Mouse (Mus musculus) mouse trophoblast stem cell (cell line): ENCODE results near the gene Abca8b.
"Not testable (repeated sequence)": the region's sequence is repeated elsewhere in the genome, so short reads cannot be mapped to it uniquely, and the experiment has no call there.

Experiments used
- in situ Hi-C, 2 experiments: fragments of 300-500 bp; cut with MseI, MboI; formaldehyde crosslinking; loops; 2 replicates in 1 of 2; 3 replicates in 1 of 2; pipeline ENCODE4 v1.15.1; 2025

Gene Abca8b

DNA sequence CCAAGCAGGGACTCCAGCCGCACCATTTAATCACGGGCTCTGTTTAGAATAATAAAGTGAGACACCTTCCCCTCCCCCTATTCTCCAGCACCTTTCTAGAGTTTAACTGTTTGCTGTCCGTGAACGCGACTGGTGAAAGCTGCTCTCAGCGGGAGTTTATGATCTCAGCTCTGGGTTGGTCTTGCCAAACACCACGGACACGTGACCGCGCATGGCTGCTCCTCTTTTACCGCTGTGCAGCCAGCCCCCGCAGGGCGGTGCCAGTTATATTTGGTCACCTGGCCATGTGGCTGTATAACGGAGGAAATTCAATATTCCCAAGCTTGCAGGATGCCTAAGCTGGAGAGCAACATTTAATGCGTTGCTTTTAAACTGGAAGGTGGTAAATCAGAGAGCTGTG lies at the start of gene Abca8b:
Gene Abca8b (minus strand): TSS at position 222 of the 400 bp plus-strand sequence.
- in situ Hi-C loops, result no loop called here

DNA sequence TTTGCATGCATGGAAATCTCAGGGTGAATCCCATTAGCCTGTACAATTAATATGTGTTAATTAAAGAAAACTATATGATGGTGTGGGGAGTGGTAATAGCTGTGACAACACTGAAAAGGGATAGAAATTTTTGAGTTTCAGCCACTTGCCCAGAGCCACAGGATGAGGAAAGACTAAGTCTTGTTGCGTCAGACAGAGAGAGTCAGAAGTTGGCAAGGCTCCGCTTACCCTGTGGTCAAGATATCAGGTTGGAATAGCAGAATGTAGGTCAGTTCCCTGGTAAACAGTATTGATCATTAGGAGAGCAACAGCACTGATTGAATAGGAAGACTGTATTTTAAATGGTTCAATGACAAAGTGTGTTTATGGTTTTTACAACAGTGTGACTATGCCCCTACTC lies 42.1 kb upstream of the Abca8b start:
- in situ Hi-C loops, result no loop called here

DNA sequence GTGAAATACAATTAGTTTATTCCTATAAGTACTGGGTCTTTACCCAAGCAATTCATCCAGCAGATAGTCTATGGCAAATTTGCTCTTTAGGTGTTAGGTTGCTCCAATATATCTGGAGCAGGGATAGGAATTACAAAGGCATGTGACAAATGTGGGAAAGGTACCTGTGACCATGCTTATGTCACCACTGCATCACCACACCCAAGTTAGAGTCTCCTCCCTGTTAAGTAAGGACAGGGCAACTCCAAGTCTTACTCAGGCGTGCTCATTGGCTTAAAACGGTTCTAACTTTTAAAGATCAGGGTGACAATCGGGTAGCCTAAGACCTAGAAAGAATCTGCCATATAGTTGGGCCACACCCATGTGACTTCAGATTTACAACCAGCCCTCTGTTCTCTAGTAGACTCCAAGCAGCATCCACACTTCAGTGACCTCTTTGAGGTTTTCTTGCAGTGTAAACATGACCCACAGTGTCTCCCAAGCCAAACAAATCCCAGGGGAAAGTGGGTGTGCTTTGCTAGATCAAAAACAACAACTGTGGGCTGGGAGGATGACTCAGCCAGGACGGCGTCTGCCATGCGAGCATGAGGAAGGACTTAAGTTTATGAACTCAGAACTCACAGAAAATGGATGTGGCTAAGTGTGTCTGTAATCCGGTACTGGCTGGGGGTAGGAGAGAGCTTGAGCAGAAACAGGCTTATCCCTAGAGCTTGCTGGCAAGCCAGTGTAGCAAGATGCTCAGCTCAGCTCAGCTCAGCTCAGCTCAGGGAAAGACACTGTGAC lies 33.5 kb upstream of the Abca8b start:
- in situ Hi-C loops, result no loop called here

DNA sequence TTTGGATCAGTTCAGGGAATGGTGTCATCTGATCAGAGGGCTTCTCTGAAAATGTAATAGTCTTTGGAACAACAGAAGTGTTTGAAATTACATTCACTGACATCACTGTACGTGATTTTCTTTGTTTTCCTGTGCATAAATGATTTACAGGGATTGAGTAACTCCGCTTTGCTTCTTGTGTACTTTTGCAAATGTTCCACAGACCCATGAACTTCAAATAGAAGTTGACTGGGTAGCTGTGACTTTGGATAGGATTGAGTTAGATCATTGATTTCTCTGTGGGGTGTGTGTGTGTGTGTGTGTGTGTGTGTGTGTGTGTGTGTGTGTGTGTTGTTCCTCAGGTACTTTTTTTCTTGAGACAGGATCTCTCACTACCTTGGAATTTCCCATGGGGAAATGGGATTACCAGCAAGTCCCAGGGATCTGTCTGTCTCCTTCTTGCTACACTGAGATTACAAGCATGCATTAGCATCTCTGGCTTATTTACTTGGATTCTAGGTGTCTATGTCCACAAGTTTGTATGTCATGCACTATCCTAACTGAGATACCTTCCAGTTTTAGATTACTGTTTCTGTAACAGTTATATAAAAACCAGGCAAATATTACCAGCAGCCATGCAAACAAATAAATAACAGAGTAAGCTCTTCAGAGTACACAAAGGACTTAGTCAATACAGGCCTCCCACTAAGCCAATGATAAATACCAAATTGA lies 15.3 kb upstream of the Abca8b start:
- in situ Hi-C loops, result no loop called here

DNA sequence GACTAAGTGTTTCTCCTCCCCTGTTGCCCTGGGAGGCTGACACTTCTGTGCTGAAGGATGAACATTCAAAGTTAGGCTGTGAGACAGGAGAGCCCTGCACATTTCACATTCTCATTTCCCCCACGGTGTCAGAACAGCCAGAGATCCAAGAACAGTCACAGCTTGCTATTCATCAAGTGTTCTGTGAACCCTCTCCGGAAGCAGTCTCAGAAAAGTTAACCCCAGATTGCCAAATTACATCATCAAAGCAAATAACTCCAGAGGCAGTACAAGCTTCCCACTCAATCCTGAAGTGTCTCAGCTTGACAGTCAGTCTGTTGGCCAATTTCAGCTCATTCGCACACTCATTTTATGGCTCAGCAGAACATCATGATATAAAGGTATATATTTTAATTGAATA lies 632 bp downstream of the Abca8b start:
- in situ Hi-C loops, result no loop called here

DNA sequence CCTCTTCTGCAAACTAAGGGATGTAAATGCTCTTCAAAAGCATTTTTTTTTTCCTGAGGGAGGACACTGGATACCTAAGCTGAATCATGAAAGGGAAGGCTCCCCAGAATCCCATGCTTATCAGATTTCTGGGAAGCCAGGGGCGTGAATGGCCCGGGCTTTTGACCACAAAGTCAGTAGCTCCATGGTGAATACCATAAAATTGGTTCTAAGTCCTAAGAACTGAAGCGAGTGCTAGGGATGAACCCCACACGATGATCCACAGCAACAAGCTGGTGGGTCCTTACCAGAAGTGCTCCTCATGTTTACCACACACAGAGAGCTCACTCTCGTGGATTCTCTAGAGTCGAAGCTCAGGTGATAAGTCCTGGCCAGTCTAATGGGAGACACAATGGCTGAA lies 1.6 kb downstream of the Abca8b start:
- in situ Hi-C loops, result no loop called here

DNA sequence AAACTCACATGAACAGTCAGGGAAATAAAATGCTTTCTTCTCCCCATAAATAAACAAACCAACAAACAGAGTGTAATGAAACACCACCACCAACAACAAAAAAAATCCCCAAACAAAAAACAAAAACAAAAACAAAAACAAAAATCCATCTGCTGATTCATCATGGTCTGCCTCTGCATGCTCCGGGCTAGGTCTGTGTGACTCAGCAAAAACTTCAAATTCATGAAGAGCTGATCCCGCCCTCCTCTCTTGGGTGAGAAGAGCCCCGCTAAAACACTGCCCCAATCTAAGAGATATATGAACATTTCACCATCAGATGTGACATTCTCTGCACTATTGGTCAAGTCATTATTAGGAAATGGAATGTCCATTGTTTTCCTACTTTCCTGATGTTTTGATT lies 4.4 kb downstream of the Abca8b start:
- in situ Hi-C loops, result no loop called here

DNA sequence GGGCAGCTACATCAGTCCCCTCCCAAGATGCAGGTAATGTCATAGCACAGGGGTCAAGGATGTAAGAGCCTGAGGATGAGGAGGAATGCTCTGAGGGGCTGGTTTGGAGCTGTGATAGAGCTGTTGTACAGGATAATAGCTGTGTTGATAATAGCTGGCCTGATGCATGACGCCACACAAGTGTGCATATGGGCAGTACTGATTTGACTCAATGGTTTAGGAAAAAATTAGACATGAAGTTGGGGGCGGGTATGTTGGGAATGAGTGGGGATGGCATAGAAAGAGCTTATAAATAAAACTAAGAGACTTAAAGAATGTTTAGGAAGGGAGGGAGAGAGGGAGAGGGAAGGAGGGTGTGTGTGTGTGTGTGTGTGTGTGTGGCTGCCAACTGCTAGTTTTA lies 5.4 kb downstream of the Abca8b start:
- in situ Hi-C loops, result no loop called here

DNA sequence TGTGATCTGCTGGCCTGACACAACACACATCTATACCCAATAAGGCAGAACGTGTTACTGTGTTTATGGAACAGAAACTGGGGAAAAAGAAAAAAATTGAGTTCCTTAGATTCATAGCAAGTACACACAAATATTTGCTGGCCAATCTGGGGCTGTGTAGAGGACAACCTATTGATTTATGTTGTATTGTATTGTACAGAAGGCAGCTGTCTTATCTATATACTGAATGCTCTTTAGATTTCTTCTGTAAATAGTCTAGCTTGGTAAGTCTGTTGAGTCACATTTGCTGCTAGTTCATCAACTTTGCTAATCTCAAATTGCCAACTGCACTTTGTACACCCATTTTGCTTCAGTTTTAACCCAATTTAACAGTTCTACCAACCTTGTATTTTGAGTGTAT lies 7.5 kb downstream of the Abca8b start:
- in situ Hi-C loops, result no loop called here

DNA sequence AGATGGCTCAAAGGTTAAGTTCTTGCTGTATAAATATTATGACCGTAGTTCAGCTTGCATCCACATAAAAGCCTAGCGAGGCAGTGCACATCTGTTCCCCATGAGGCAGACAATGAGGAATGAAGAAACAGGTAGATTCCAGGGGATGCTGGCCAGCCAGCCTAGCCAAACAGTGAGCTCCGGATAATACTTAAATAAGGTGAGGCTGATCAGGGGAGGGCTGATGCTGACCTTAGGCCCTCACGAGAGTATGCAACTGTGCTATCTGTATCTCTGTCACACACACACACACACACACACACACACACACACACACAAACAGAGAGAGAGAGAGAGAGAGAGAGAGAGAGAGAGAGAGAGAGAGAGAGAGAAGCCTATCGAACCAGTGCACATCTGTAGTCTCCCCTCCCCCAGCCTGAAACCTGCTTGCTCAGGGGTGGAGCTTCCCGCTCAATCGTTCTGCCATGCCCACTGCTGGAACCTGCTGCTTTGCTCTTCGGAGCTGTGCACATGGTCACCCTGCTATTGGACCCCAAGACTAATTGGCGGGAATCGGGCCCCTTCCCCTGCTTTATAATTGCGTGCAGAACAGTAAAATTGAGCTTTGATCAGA lies 8.1 kb downstream of the Abca8b start:
- in situ Hi-C loops, result not testable (repeated sequence)

DNA sequence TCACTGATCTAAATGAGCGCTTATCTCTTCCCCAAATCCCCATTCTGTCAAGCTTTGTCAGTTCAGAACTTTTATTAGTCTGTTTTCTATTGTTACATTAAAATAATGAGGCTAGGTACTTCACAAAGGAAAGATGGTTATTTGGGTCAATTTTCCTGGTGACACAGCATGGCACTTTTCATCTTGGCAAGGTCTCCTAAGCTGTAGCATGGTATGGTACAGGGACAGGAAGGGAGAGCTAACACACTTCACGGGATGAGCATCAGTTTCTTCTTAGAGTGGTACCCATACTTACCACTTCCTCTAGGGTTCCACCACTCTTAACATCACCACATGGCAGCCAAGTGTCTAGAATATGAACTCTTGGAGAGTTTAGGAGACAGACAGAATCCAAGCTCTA lies 13.8 kb downstream of the Abca8b start:
- in situ Hi-C loops, result no loop called here

DNA sequence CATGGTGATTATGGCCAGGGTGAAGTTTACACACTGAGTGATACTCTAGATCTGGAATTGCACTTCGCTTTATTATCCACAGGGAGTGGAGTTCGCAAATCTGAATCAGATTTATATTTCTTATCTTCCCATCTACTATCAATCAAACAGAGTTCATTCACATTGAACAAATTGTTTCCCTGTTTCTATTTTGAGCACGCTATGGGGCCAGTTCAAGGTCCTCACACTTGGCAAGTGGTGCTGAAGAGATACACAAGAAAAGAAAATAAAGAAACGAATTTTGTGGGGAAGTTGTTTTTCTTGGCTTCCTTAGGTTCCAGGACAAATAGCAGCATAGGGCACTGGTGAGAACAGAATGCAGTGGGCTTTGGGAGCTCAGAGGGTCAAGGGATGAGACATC lies 25.1 kb downstream of the Abca8b start:
- in situ Hi-C loops, result no loop called here

DNA sequence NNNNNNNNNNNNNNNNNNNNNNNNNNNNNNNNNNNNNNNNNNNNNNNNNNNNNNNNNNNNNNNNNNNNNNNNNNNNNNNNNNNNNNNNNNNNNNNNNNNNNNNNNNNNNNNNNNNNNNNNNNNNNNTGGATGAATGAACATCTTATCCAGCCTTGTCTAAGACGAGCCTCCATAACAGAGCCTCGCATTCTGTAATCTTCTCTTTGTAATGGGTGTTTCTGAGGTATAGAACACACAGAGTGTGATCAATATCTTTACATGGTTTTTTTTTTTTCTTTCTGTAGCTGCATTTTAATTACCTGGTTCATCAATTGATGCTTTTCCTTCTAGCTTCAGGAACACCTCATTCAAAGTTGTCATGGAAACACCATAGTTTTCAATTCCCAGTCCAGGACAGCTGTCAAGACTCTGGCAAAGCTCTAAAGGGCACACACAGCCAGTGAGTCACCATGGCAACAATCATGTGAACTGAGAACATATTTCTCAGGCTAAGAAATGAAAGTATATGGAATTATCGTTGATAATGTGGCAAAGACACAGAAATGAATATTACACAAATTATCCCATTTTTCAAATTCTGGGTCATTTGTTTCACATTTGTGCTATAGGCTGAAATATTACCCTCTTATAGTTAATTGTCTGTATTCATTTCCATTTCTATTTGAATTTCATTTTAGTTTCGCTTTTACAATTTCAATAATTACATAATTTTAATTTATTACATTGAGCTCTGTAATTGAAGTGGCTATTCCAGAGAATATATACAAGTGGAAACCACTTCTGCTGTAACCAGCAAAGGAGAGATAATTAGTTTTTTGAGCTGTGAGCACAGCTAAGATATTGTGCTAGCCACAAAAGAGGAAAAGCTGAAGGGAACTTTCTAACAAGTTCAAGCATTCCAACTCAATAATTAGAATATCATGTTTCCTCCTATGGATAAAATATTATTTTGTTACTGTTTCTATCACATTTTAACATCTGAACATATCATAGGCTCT lies 33.9 kb downstream of the Abca8b start:
- in situ Hi-C loops, result no loop called here

DNA sequence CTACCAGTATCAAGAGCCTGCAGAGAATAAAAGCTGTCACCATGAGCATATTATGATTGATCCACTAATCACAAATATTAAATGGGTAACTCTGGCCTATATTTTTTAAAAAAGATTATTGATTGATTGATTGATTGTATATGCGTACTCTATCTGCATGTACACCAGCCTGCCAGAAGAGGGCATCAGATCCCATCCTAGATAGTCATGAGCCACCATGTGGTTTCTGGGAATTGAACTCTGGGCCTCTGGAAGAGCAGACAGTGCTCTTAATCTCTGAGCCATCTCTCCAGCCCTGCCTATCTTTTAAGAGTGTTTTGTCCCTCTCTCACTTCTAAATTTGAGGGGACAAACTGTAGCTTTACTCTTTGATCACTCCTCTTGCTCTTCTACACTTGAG lies 40.5 kb downstream of the Abca8b start:
- in situ Hi-C loops, result loop anchor here (5.0 to 10.0 kb wide), 2 partner anchors 310 to 312 kb away; no protein-coding TSS in a partner anchor

DNA sequence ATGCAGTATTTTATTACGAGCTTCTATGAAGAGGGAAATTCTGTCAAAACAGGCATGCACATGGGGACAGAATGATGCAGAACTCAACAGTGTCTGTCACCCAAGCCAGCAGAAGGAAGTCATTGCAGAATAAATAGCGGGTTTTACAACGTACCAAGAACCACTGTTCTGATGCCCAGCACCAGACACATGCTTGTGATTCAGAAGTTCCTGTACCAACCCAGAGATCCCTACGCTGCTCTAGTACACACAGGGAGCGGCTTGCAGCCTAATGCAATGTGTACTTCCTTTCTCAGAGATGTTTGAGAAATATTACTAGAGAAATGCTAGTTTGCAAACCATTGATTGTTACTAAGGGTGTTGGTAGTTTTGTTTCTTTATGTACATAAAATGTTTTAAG lies 58.7 kb downstream of the Abca8b start:
- in situ Hi-C loops, result no loop called here

DNA sequence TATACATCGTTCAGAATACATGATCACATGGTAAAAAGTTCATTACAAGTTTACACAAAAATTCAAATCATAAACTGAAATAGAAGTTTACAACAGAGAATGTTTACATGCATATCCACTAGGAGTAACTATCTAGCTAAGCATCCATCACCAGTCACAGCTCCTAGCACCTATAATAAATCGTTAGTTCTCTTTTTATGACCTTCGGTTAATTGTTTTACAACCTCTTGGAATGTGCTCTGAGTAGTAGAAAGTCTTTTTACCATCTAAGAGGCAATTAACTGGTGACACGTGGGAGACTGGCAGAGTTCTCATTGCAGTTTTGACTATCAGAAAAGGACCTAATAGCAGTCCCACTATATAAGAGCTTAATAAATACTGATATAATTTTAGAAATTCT lies 62.4 kb downstream of the Abca8b start:
- in situ Hi-C loops, result not testable (repeated sequence)

DNA sequence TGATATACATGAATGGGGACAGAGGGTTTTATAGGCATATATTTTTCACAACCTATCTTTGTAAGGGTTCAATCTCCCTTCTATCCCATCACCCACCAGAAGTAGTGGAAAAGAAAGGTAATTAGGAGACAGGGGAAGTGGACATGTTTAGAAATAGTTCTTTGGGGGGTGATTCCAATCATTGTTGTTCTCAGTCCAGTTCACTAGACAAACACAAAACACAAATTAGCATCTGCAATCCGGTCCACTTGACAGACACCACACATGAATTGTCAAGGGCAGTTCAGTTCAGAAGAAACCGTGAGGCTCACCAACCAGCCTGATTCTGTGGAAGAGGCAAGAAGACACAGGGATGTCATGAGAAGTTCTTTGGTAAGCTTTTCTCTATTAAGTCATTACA lies 67.2 kb downstream of the Abca8b start:
- in situ Hi-C loops, result no loop called here

DNA sequence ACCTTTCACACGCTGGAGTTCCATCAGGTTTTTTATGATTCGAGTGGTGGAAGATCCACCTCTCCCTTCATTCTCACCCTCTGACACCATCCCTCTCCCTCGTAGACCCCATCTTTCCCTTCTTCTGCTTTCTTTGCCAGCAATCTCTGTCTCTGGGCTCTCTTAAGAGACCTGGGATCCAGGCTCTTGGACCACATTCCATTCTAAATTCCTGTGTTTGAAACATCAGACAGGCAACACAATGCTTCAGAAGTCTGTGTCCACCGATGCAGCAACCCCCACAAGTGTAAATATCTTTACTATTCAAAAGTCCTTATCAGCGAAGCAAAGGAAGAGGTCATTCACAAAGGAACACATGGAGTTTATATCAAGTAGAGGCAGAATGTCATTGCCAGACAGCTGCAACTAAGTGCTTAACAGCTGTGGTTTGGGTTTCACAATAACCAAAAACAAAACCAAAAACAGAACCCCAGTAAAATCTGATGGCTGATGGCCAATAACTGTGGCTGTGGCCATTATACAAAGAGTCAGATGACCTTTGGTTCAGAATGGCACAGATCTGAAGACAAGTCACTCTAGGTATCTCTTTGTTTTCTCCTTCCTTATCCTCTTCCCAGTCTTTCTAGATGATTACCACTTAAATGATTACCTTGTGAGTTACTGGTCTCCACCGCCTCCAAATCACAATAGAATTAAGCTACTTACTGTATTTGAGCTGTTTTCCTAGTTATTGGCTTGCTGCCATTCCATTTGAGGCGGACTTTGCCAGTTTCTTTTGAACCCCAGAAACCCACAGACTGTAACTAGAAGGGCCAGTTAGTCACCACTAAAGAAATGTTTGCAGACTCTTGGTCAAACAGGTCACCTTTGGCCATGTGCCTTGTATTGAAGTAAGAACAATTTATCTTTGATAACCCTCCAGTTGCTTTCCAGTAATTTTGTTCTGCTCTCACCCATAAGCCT lies 68.6 kb downstream of the Abca8b start:
- in situ Hi-C loops, result no loop called here

DNA sequence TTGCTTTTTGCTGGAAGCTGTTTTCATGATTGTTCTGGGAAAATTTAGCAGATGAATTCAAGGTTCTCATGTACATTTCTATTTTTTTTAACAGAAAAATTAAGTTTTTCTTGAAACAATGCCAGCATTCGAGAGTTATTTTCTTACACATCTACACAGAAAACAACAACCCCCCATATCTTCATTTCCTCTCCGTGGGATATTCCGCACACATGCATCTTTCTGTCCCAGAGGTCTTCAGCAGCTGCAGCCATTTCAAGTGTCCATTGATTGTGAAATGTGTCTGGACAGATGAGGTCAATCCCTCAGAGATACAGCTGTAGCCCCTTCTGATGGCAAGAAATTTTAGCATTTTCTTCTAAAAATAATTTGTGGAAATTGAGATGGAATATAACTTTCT lies 73.4 kb downstream of the Abca8b start:
- in situ Hi-C loops, result no loop called here

DNA sequence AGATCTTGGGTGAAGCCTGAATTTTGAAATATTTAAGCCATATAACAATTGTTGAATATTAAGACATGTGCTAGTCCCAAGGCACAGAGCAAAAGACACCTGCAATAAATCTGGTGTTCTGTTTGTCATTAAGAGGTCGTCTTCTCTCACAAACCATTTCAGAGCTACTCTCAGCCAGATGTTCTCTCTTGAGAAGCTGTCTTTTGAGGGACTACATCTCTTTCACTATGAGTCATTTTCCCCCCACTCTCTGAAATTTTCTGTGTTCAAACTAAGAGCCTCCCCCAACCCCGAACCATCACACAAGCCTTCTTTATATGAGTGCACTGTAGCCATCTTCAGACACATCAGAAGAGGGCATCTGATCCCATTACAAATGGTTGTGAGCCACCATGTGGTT lies 76.2 kb downstream of the Abca8b start:
- in situ Hi-C loops, result no loop called here
